Mouse (Mus musculus): ENCODE results near the gene Phldb3. TPM values are rescaled to one million over a fixed set of nuclear protein-coding genes. Genes with fewer than 3 reads are reported as not detected.
"Not testable (repeated sequence)": the region's sequence is repeated elsewhere in the genome, so short reads cannot be mapped to it uniquely, and the experiment has no call there.

The Phldb3 gene
- total RNA-seq, 2 experiments from 2014 or later: 2.8 to 6.8 TPM

DNA sequence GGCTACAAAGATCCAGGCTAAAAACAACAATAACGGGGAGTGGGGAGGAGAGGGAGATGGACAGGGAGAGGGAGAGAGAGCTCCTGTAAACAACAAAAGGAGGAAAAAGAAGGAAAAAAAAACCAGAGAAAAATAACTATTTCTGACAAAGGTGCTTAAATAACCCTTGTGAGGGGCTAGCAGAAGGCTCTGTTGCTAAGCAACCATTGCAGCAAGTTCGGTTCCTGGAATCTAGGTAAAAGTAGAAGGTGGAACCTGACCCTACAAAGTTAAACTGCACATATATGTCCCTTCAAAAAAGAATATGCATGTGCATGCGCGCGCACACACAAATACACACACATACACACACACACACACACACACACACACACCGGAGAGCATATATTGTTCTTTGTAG lies 17.8 kb upstream of the Phldb3 start:
- no peak for ATAC-seq (replicated peaks; ENCODE audit: low FRiP score, low TSS enrichment, poor library complexity, severe bottlenecking)

DNA sequence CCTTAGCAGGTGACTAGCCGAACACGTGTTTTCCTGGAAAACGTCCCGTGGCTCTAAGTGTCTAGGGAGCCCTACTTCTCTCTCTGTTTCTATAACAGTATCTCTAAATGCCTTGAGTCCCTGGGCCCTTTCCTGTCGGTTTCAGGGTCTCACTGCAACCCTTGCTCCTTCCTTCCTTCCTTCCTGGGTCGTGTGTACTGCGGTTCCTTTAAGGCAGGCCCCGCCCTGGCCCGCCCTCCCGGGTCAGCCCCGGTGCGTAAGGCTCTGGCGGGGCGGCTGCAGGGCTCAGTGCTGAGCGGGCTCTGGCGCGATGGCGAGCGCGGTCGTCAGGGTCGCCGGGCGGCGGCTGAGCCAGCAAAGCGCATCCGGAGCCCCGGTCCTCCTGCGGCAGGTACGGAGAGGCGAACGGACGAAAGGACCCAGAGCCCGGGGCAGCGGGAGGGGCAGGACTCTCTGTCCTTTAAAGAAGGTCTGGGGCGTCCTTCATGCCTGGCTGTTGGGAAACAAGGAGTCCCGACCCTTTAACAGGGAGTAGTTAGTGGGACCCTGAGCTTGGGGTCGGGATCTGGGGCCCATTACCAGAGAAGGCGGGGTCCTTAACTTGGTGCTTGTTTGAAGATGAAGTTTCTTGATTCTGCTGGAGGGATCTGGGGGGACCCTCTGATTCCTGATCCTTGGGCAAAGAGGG lies 16.8 kb upstream of the Phldb3 start:
- peak; percentile 81 for ATAC-seq (replicated peaks; ENCODE audit: low FRiP score, low TSS enrichment, poor library complexity, severe bottlenecking)

DNA sequence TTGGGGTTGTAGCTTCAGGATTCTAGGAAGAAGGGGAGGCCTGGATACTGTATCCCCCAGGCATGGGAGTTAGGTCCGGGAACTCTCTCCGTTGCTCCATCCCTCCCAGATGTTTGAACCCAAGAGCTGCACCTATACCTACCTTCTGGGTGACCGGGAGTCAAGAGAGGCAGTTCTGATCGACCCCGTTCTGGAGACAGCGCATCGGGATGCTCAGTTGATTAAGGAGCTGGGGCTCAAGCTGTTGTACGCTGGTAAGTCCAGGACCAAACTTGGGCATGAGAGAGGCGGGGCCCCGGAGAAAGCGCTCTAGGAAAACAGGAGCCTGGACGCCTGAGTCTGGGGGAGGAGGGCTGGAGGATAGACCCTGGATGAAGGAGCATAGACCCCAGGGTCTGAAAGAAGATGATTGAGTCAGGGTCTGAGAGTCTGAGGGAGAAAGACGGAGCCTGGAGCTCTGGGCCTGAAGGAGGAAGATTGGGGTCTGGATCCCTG lies 16.2 kb upstream of the Phldb3 start:
- no peak for ATAC-seq (replicated peaks; ENCODE audit: low FRiP score, low TSS enrichment, poor library complexity, severe bottlenecking)

DNA sequence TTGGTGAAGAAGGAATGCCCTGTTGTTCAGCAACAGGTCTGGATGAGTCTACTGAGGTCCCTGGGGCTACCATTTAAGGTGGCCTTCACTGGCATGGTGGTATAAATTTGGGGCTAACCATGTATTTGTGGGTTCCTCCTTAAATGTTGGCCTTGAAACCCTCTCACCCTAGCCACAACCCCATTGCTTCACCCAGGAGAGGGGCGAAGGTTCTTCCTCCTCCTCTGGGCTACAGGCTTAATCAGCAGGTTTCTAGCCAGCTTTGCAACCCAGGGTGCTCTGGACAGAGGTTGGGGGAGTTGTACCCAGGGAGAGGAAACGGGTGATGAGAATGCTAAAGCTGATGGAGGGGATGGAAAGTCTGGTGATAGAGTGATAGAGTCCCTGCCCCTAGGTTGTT lies 15.1 kb upstream of the Phldb3 start:
- no peak for ATAC-seq (replicated peaks; ENCODE audit: low FRiP score, low TSS enrichment, poor library complexity, severe bottlenecking)

DNA sequence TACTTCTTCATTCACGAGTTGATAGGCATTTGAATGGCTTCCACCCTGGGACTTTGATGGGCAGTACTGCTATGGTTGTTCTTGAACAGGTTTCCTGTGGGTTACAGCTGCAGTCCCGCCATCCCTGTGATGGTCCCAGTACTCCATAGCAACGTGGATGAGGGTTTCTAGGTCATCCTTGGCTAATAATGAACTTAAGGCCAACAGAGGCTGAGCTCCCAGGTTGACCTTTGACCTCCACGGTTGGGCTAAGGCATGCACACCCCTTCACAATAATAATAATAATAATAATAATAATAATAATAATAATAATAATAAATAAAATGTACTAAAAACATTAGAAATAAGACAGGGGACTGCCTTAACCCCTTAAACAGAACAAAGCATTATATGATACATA lies 12.4 kb upstream of the Phldb3 start:
- no peak for ATAC-seq (replicated peaks; ENCODE audit: low FRiP score, low TSS enrichment, poor library complexity, severe bottlenecking)

DNA sequence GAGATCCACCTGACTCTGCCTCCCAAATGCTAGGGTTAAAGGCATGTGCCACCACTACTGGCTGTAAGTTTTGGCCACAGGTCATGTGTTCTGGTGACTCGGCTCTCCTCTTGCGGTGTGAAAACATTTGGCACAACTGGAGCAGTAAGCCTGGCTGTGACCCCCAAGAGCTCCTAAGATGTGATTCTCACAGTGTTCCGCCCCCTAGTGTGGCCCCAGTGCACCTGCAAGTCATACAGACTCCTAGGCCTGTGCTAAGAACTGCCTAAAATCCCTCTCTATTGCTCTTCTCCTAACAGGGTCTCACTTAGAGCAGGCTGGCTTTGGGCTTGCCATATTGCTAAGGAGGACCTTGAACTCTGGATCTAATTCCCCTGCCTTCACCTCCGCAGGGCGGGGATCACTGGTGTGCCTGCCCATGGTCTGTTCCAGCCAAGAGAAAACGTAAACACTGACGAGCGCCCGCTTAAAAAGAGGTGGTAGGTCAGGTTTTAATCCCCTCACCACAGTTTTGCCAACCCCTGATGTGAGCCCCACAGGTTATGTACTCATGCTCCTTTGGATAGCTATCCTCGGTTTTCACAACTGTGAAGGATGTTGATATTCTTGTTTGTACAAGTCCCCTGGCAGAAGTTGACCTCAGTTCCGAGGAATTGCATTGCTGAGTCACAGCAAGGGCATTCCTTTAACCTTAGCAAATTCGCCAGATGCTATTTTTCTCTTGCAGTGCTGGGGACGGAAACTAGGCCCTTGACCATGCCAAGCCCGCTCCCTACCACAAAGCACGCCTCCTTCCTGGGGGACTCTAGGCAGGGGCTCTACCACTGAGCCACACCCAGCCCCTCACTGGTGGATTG lies 11.1 kb upstream of the Phldb3 start:
- peak; percentile 58 for ATAC-seq (replicated peaks; ENCODE audit: low FRiP score, low TSS enrichment, poor library complexity, severe bottlenecking)

DNA sequence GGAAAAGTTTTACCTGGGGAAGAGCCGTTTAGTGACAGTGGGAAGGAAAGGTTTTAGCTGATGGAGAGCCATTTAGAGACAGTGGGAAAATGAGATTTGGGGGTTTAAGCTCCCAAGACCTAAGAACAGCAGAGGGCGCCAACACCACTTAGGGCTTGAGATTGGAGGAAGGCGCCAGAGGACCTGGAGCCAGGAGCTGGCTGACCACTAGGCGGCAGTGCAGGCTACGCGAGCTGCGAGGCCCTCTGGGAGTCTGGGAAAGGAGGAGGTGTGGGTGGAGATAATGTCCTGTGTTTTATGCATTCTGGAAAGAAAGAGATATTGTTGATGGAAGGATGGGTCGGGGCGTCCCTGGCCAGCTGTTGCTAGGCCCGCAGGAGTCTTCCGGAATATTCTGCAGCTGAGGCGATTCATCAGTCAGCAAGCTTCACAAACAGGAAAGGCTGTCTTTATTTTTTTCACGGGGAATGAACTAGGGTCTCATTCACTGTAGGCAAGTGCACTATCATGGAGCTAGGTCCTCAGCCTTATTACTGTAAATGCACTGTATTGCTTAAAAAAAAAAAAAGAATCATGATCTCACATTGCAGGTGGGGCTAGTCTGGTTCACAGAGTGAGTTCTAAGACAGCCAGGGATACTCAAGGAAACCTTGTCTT lies 9.5 kb upstream of the Phldb3 start:
- peak; percentile 97 for ATAC-seq (replicated peaks; ENCODE audit: low FRiP score, low TSS enrichment, poor library complexity, severe bottlenecking)

DNA sequence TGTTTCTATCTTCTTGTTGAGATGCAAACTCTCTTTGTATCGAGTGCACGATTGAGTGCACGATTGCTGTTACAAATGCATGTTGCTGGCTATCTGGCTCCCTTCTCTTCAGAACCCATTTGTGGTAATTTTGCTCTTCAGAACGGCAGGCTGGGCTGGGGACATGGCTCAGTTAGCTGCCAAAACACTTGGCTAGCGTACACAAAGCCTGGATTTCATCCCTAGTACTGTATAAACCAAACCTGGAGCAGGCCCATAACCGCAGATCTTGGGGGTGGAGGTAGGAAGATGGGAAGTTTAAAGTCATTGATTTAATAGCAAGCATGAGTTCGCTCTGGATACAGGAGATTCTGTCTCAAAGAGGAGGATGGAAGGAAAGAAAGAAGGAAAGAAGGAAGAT lies 5.0 kb upstream of the Phldb3 start:
- ATAC-seq (replicated peaks; ENCODE audit: low FRiP score, low TSS enrichment, poor library complexity, severe bottlenecking): no peak

DNA sequence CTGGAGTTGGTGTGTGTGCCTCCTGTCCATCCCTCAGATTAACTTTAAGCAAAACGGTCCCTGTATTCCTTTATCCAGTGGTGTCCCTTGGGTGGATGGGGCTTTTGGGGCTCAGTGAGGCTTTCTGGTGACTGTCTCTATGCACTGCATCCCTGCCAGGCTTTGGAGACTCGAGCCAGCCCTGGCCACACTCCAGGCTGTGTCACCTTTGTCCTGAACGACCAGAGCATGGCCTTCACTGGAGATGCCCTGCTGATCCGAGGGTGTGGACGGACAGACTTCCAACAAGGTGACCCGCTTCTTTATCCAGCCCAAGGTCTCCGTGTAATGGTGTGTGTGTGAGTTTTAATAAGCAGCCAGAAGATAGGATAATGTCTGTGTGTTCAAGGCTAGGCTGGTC lies 4.5 kb upstream of the Phldb3 start:
- no peak for ATAC-seq (replicated peaks; ENCODE audit: low FRiP score, low TSS enrichment, poor library complexity, severe bottlenecking)

DNA sequence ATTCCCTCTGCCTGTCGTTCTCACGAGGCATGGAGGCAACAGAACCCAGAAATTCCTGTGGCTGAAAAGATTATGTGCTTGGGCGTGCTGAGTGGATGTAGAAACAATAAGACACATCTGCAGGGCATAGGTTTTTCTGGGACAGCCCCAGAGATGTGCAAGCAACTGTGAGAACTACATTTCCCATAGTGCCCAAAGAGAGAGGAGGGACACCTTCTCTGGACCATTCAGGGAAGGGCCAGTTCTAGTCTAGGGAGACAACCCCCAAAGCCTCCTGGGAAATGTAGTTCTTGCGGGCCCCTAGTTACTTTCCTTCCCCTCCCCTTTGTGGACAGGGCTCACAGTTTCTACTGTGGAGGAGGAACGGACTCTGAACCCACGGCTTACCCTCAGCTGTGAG lies 2.5 kb upstream of the Phldb3 start:
- ATAC-seq (replicated peaks; ENCODE audit: low FRiP score, low TSS enrichment, poor library complexity, severe bottlenecking): peak; percentile 77

DNA sequence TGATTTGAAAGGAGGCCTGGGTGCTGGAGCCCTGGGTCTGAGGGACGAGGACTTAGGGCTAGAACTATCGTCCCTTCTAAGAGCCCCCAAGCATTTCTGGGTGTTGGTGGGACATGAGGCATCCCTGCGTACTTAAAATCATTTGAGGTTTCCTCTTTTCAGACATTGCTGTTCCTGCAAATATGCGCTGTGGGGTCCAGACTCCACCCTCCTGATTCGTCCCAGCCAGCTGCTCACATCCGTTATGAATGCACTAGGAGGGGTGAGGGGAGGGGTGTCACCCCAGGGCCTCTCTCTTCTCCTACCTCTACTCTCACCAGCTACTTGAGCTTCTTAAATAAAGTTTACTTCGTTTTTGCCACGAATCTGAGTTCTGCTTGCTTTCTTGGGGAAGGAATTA lies 2.0 kb upstream of the Phldb3 start:
- ATAC-seq (replicated peaks; ENCODE audit: low FRiP score, low TSS enrichment, poor library complexity, severe bottlenecking): no peak

DNA sequence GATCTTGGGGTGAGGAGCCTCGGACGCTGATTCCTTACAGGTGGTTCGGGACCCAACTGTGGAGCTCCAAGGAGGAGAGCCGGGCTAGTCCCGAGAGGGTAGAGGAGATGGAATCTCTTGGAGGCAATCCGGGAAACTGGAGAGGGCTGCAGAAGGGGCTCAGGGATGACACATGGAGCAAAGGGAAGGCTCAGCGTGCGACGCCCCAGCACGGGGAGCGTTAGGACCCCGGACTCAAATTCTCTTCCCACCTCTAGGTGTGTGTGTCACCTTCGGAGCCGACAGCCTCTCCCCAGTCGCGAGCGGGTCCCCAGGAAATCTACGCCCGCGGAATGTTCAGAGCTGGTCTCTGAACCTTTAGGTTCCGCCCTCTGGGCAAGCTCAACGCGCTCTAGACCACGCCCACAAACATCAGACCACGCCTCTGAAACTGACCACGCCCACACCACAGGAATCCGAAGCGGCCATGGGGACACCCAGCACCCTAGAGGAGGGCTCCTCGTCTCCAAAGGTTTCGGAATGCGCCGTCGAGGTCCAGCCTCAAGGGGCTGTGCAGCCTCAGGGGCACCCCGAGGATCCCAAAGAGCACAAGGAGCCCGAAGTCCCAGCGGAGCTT lies 424 bp downstream of the Phldb3 start:
- peak; percentile 90 for ATAC-seq (replicated peaks; ENCODE audit: low FRiP score, low TSS enrichment, poor library complexity, severe bottlenecking)

DNA sequence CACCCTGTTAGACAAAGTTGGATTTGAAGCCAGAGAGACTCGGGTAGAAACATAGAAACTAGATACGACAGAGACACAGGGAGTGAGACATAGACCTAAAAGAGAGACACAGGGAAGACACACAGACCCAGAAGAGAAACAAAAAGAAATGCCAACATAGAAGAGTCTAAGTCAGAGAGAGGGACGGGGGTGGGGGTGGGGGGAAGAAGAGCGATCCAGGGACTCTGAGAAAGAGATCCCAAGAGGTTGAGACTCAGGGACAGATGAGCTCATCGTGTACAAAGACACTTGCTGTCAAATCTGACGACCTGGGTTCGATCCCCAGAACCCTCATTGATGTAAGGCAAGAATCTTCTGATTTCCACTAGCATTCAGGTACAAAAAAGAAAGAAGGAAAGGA lies 1.1 kb downstream of the Phldb3 start:
- no peak for ATAC-seq (replicated peaks; ENCODE audit: low FRiP score, low TSS enrichment, poor library complexity, severe bottlenecking)

DNA sequence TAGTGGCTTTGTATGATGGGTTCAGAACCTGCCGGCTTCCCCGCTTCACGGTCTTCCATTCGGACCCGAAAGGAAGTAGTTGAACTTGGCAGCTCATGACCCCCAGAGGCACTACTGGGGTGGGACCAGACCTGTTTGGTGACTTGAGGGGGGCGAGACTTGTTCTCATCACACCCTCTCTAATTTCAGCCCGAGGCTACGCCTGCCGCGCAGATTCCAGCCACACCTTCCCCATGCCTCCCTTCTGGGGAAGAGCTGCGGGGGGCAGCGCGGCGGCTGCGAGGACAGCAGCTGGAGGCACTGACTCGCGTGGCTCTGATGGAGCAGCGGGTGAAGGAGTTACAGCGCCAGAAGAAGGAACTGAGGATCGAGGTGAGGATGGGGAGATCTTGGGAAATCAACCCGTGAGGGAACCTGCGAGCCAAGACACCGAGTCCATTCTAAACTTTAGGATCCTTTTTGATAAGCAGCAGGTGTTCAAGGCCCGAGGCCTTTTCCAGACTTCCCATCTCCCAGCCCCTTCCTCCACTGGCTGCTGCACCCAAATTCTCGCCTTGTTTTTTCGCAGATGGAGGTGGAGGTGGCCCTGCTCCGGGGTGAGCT lies 1.8 kb downstream of the Phldb3 start:
- no peak for ATAC-seq (replicated peaks; ENCODE audit: low FRiP score, low TSS enrichment, poor library complexity, severe bottlenecking)

DNA sequence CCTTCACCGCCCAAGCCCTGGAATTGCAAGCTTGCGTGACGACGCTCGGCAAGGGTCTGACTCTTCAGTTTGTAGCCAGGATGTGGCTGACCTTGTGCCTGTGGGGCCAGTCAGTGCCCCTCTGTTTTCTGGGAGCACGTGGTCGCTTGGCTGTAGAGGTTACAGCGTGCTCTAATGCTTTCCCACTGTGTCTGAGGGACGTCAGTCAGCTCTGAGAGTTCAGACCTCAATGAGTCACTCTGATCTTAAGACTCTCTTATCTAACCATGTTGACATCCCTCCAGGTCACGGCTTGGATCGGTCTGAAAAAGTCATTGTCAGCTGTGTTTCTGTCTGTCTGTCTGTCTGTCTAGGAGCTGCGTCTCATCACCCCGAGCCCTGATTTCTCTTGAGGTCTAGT lies 4.3 kb downstream of the Phldb3 start:
- ATAC-seq (replicated peaks; ENCODE audit: low FRiP score, low TSS enrichment, poor library complexity, severe bottlenecking): no peak

DNA sequence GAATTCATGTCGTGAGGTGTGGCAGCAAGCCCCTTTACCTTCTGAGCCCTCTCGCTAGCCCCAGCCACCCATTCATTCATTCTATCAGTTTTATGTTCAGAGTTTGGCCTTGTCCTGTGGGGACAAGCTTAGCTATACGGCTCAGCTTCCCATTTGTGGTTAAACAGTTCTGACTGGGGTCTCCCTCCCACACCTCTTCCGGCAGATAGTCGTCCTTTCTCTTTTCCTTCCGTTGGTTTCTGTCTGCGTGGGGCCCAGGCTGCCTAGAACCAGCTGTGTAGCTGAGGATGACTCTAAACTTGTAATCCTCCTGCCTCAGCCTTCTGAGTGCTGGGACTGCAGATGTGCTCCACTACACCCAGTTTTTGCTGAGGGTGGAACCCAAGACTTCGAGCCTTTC lies 7.2 kb downstream of the Phldb3 start:
- ATAC-seq (replicated peaks; ENCODE audit: low FRiP score, low TSS enrichment, poor library complexity, severe bottlenecking): peak; percentile 26; the same call in 1 of the 2 replicates

DNA sequence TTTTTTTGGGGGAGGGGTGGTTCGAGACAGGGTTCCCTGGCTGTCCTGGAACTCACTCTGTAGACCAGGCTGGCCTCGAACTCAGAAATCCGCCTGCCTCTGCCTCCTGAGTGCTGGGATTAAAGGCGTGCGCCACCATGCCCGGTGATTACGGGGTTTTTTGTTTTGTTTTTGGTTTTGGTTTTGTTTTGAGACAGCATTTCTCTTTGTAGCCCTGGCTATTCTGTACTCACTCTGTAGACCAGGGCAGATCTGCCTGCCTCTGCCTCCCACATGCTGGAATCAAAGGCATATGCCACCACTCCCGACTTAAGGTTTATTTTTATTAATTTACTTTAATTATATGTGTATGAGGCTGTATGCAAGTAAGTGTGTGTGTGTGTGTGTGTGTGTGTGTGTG lies 7.8 kb downstream of the Phldb3 start:
- not testable (repeated sequence) for ATAC-seq (replicated peaks; ENCODE audit: low FRiP score, low TSS enrichment, poor library complexity, severe bottlenecking)

DNA sequence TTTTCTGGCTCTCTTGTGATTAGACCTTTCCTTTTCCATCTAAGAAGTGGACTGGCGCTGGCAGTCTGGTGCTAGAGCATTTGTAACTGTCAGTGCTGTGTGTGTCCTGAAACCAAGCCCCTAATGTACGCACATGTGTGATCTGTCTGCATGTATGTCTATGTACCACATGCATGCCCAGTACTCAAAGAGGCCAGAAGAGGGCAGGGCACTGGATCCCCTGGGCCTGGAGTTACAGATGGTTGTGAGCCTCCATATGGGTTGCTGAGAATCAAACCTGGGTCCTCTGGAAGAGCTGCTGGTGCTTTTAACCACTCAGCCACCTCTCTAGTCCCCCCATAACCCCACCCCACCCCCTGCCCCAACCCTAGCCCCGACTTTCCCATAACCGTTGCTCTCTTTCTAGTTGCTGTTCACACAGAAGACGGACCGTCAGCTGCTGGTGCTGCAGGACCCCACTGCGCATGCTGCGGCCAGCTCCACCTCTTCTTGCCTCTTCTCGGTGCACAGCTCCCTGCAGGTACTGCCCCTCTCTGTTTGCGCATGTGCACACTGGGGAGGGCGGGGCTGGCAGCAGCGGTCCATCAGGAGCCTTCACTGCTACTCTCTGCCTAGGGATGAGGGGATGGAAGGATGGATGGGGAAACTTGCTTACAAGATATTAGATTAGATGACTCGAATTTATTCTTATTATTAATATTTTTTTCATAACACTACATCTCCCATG lies 9.3 kb downstream of the Phldb3 start:
- ATAC-seq (replicated peaks; ENCODE audit: low FRiP score, low TSS enrichment, poor library complexity, severe bottlenecking): no peak

DNA sequence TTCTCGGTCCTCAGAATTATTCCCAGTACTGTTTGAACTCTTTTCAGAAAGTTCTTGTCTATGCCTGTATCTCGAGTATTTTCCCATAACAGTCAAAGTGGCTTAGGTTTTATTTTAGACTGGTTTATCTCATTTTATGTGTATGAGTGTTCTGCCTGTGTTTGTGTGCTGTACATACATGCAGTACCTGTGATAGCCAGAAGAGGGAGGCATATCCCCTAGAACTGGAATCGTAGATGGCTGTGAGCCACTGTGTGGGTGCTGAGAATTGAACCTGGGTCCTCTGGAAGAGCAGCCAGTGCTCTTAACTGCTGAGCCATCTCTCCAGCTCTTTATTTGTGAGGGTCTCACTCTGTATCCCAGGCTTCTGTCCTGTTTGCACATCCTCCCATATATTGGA lies 10.6 kb downstream of the Phldb3 start:
- ATAC-seq (replicated peaks; ENCODE audit: low FRiP score, low TSS enrichment, poor library complexity, severe bottlenecking): no peak
